10 mouse cellular contexts compared by ENCODE assay signal in the genomic region with DNA sequence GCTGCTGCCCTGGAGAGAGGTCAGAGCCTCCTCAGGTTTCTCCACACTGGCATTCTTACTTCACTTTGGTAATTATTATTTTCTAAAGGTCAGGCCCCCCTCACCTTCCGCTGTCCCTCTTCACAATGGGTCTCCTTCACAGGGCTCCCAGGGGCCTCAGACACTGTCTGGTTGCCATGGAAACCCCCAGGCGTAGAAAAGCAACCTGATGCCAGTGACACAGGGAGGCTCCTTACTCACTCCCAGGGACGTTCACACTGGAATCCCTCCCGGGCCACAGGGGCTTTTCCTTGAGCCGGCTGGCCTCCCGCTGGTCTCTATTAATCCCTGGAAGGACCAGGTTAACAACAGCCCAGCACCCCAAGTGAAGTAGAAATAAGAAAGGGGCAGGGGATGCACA. TPM values are rescaled to one million over a fixed set of nuclear protein-coding genes. Genes with fewer than 3 reads are reported as not detected.
DNase-seq lines count a peak whose midpoint lies in the region; ATAC-seq lines count a peak whose summit lies in the region.
"Had no signal": no experiment of that assay in that cellular context is flagged by ENCODE, and none has a peak within 500 bp of the region (broad histone marks: within the 10 kb centered on the region; RNA-seq: fewer than 3 reads in every experiment).

No protein-coding gene starts in this region.

- 0 out of 2 replicates have a peak overlapping the region, but pooled peaks have one; percentile 8 for H3K4me2 ChIP-seq in embryonic facial prominence, embryonic 15.5 days (replicated peaks)
- peak overlapping the region; percentile 35 for H3K4me2 ChIP-seq in limb, embryonic 12.5 days

- H3K27ac ChIP-seq in embryonic facial prominence, embryonic 15.5 days (replicated peaks) = 0 out of 2 replicates have a peak overlapping the region, but pooled peaks have one; percentile 34
- H3K27ac ChIP-seq in limb, embryonic 12.5 days = peak overlapping the region; percentile 94

- H3K4me3 ChIP-seq in embryonic facial prominence, embryonic 15.5 days (replicated peaks) = no peak overlapping the region
- H3K4me3 ChIP-seq in limb, embryonic 12.5 days (replicated peaks) = no peak overlapping the region
- H3K4me3 ChIP-seq: myocyte had no signal

- H3K9me3 ChIP-seq in embryonic facial prominence, embryonic 15.5 days (replicated peaks) = no peaks in the 10 kb centered on the region
- H3K9me3 ChIP-seq in limb, embryonic 12.5 days = no peaks in the 10 kb centered on the region

- intact Hi-C loops in left cerebral cortex, postnatal 4 days (cut with DNase I) = no loop called here
- intact Hi-C loops in left cerebral cortex, postnatal 36 days (cut with DNase I) = no loop called here

- H3K9ac ChIP-seq in embryonic facial prominence, embryonic 15.5 days = no peak overlapping the region
- no peak overlapping the region for H3K9ac ChIP-seq in limb, embryonic 12.5 days (replicated peaks)

- ATAC-seq in embryonic facial prominence, embryonic 15.5 days (ENCODE audit: insufficient number of reproducible peaks, low FRiP score, low TSS enrichment, low read depth) = no peak; the same call in 1 of the 2 replicates
- no peak for ATAC-seq in limb, embryonic 12.5 days (ENCODE audit: insufficient number of reproducible peaks, insufficient read depth, low FRiP score, low TSS enrichment, low read depth)
- ATAC-seq in granulocyte monocyte progenitor cell, adult 5-6 weeks (replicated peaks; ENCODE audit: poor library complexity, severe bottlenecking) = no peak

- H3K4me1 ChIP-seq in embryonic facial prominence, embryonic 15.5 days = peaks cover 40% of the 10 kb centered on the region
- H3K4me1 ChIP-seq in limb, embryonic 12.5 days (replicated peaks) = peaks cover 53% of the 10 kb centered on the region

- no peaks in the 10 kb centered on the region for H3K27me3 ChIP-seq in embryonic facial prominence, embryonic 15.5 days
- no peaks in the 10 kb centered on the region for H3K27me3 ChIP-seq in limb, embryonic 12.5 days

- WGBS in embryonic facial prominence, embryonic 15.5 days = 3% methylated on average over 6 of the region's 6 CpGs
- WGBS in limb, embryonic 12.5 days = 0% methylated on average over 6 of the region's 6 CpGs

- peak; percentile 46 for DNase-seq in left cerebral cortex, postnatal 4 days
- DNase-seq in left cerebral cortex, postnatal 36 days (ENCODE audit: low spot score in 2 of 2) = no peak
- peak; percentile 58 for DNase-seq in yolk sac, embryonic 10.5 days (ENCODE audit: low spot score)
- DNase-seq in liver = no peak
- no peak for DNase-seq in thymus, postnatal 4 days
- DNase-seq: cerebellum, adult 9-11 months had no signal

- H3K36me3 ChIP-seq in embryonic facial prominence, embryonic 15.5 days = no peaks in the 10 kb centered on the region
- peaks cover 82% of the 10 kb centered on the region for H3K36me3 ChIP-seq in limb, embryonic 12.5 days

RNA-seq across cellular contexts. Expression of gene Col2a1, which starts 14.4 kb away (rescaled TPM):
- total RNA-seq in left cerebral cortex, postnatal 4 days (2021) = 1 to 10 TPM; 2.5 to 5.4 TPM
- total RNA-seq in left cerebral cortex, postnatal 36 days (2021) = under 1 TPM; 0.30 to 0.48 TPM
- polyA plus RNA-seq in embryonic facial prominence, embryonic 15.5 days (2015; fragmentation: Nextera tagmentation; extraction: Ambion mirVana) = 225 and 386 TPM in 2 replicates
- 431 and 545 TPM in 2 replicates for polyA plus RNA-seq in limb, embryonic 12.5 days (2016; fragmentation: Nextera tagmentation; extraction: Ambion mirVana)
- not detected in 2 replicates for total RNA-seq in granulocyte monocyte progenitor cell, adult 5-6 weeks (2014; fragmentation: Nextera tagmentation)
- not detected in 2 replicates for total RNA-seq in granulocyte monocyte progenitor cell, adult 5-6 weeks (2017)

RNA-seq across cellular contexts. Expression of gene Tmem106c, which starts 26.1 kb away (rescaled TPM):
- total RNA-seq in left cerebral cortex, postnatal 4 days (2021) = 10 to 100 TPM; 18.0 to 20.1 TPM
- total RNA-seq in left cerebral cortex, postnatal 36 days (2021) = 10 to 100 TPM; 23.4 to 25.5 TPM
- polyA plus RNA-seq in embryonic facial prominence, embryonic 15.5 days (2015; fragmentation: Nextera tagmentation; extraction: Ambion mirVana) = 52.6 and 60.8 TPM in 2 replicates
- 30.9 and 33.9 TPM in 2 replicates for polyA plus RNA-seq in limb, embryonic 12.5 days (2016; fragmentation: Nextera tagmentation; extraction: Ambion mirVana)
- total RNA-seq in granulocyte monocyte progenitor cell, adult 5-6 weeks (2014; fragmentation: Nextera tagmentation) = 48.8 and 61.7 TPM in 2 replicates
- 29.0 and 32.7 TPM in 2 replicates for total RNA-seq in granulocyte monocyte progenitor cell, adult 5-6 weeks (2017)

Comparison
In these comparisons a context has a peak if more than half of its experiments do, and no peak if none do; other contexts are left out.
1. DNase-seq: peak in left cerebral cortex, postnatal 4 days (single experiment) and yolk sac, embryonic 10.5 days (single experiment); none in left cerebral cortex, postnatal 36 days (0 of 2), liver (single experiment) and thymus, postnatal 4 days (single experiment).